Mouse (Mus musculus) left cerebral cortex, adult 2 months (tissue): Measurements from ENCODE around the gene Slc44a2. TPM values are rescaled to one million over a fixed set of nuclear protein-coding genes. Genes with fewer than 3 reads are reported as not detected.

Experiments used
- DNase-seq, 2 experiments: peaks; one replicate each; pipeline ENCODE4 v3.0.0; 2021 to 2022; ENCODE audit warnings: low spot score in 2 of 2, mixed read lengths in 1 of 2; ENCODE audit errors: extremely low spot score in 1 of 2
- H3K27ac ChIP-seq: fragments of 200-600 bp; 2 replicates; pipeline ENCODE4 v1.8.1; 2022
- H3K4me3 ChIP-seq: fragments of 200-600 bp; 2 replicates; pipeline ENCODE4 v1.8.1; 2022
- CTCF ChIP-seq: fragments of 200-600 bp; IDR thresholded peaks from 2 replicates; pipeline ENCODE4 v1.8.1; 2022; ENCODE audit warnings: antibody characterized with exemption, mild to moderate bottlenecking, moderate library complexity
- intact Hi-C: fragments of 180-260 bp; cut with DNase I; formaldehyde crosslinking; loops from one replicate; pipeline ENCODE4 v1.15.1; 2025
- total RNA-seq, 2 experiments: library from RNA; stranded (reverse); gene quantifications; 2 replicates each; pipeline ENCODE4 v1.2.3; 2021

The Slc44a2 gene
- total RNA-seq, 2 experiments from 2014 or later: 47.5 to 53.6 TPM

DNA sequence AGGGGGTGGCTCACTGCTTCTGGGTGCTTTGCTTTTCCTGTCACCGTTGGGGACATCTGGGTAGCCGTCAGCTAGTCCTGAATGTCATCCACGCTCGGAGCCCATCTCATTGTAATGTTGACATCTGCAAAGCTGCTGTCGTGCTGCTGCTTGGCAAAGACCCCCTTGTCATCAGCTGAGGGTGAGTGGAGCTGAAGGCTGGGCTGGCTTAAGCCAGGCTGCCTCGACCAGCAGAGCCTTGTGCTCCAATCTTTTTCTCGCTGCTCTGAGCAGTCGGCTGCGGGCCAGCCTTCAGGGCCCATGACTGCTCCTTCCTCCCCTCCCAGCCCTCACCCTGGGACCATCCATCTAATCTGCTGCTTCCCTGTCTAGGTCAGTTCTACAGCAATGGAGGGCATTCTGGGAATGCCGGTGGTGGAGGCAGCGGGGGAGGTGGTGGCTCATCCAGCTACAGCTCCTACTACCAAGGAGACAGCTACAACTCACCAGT, 82.3 kb downstream of the Slc44a2 start:
- no peak overlapping the region for H3K27ac ChIP-seq
- intact Hi-C loops: no loop called here
- DNase-seq: no peak
- H3K4me3 ChIP-seq: no peak overlapping the region
- TF ChIP-seq CTCF: no peak

GRCm38 (mm10) chr9:21403745-21404144, 83.2 kb downstream of the Slc44a2 start:
- TF ChIP-seq CTCF: no peak
- DNase-seq: no peak
- H3K27ac ChIP-seq: no peak overlapping the region
- no peak overlapping the region for H3K4me3 ChIP-seq
- intact Hi-C loops: no loop called here

Other genes with a start within 250 kb of the Slc44a2 start
- 1 to 10 TPM; 1.7 to 3.2 TPM for gene Gm49373, start 247.6 kb upstream of the Slc44a2 start, total RNA-seq
- 10 to 100 TPM; 62.4 to 64.3 TPM for gene Fdx1l, start 247.1 kb upstream of the Slc44a2 start, total RNA-seq
- gene Gm38431, start 228.7 kb upstream of the Slc44a2 start, total RNA-seq: 1 to 10 TPM; 2.2 to 4.2 TPM
- gene Raver1, start 228.7 kb upstream of the Slc44a2 start, total RNA-seq: 10 to 100 TPM; 28.0 to 29.0 TPM
- 10 to 100 TPM; 13.2 to 14.6 TPM for gene Tyk2, start 189.5 kb upstream of the Slc44a2 start, total RNA-seq
- gene Cdc37, start 170.7 kb upstream of the Slc44a2 start, total RNA-seq: 100 to 1,000 TPM; 141 to 143 TPM
- 100 to 1,000 TPM; 101 to 106 TPM for gene Pde4a, start 155.0 kb upstream of the Slc44a2 start, total RNA-seq
- gene Keap1, start 81.3 kb upstream of the Slc44a2 start, total RNA-seq: 10 to 100 TPM; 53.0 to 53.7 TPM
- gene S1pr5, start 72.3 kb upstream of the Slc44a2 start, total RNA-seq: 1 to 10 TPM; 6.8 to 8.3 TPM
- gene Atg4d, start 55.4 kb upstream of the Slc44a2 start, total RNA-seq: 10 to 100 TPM; 45.3 to 49.5 TPM
- gene Kri1, start 32.7 kb upstream of the Slc44a2 start, total RNA-seq: 10 to 100 TPM; 43.3 to 46.1 TPM
- gene Cdkn2d, start 29.3 kb upstream of the Slc44a2 start, total RNA-seq: 10 to 100 TPM; 47.9 to 54.6 TPM
- gene Ap1m2, start 8.4 kb upstream of the Slc44a2 start, total RNA-seq: 1 to 10 TPM; 1.2 to 2.4 TPM
- 10 to 100 TPM; 83.8 TPM for gene Ilf3, start 47.2 kb downstream of the Slc44a2 start, total RNA-seq
- 10 to 100 TPM; 26.2 to 35.7 TPM for gene Qtrt1, start 91.1 kb downstream of the Slc44a2 start, total RNA-seq
- 10 to 100 TPM; 56.1 to 61.0 TPM for gene Dnm2, start 104.2 kb downstream of the Slc44a2 start, total RNA-seq
- 10 to 100 TPM; 13.1 to 13.9 TPM for gene Tmed1, start 189.6 kb downstream of the Slc44a2 start, total RNA-seq
- gene AB124611, start 205.5 kb downstream of the Slc44a2 start, total RNA-seq: under 1 TPM in 1 of 2 experiments, not detected in 1; 0.29 TPM
- gene Carm1, start 226.2 kb downstream of the Slc44a2 start, total RNA-seq: 10 to 100 TPM; 78.2 to 79.5 TPM